Mouse (Mus musculus) frontal cortex, postnatal 36 days (tissue): ENCODE measurements at regions not wholly inside any gene's neighbourhood (a gene's known extent, or its start where the extent isn't known, plus 50 kb on each side); places are given as distances from the start of the nearest gene placed in this dataset.

Experiments used
- DNase-seq, 2 experiments: peaks; one replicate each; pipeline ENCODE4 v3.0.0; 2022; ENCODE audit warnings: low spot score in 2 of 2

GRCm38 (mm10) chr9:62220451-62220850, 61.6 kb downstream of the Spesp1 start:
- DNase-seq = peak; percentile 58 to 63

- no peak for DNase-seq
Observed at GRCm38 (mm10) chr9:62215151-62215859, 66.7 kb downstream of the Spesp1 start.

- no peak for DNase-seq
Observed at GRCm38 (mm10) chr9:62214546-62214945, 67.5 kb downstream of the Spesp1 start.

GRCm38 (mm10) chr9:62212615-62213014, 69.4 kb downstream of the Spesp1 start:
- DNase-seq = no peak

- DNase-seq = peak in 1 of 2 experiments; percentile 53
Observed at GRCm38 (mm10) chr9:62210815-62211214, 71.2 kb downstream of the Spesp1 start.

GRCm38 (mm10) chr9:62208436-62208835, 73.6 kb downstream of the Spesp1 start:
- DNase-seq = no peak

- no peak for DNase-seq
Observed at GRCm38 (mm10) chr9:62205264-62205663, 76.7 kb downstream of the Spesp1 start.

- DNase-seq = peak in 1 of 2 experiments; percentile 68
Observed at GRCm38 (mm10) chr9:62203556-62203955, 78.5 kb downstream of the Spesp1 start.

- DNase-seq = no peak
Observed at GRCm38 (mm10) chr9:62202331-62202730, 79.7 kb downstream of the Spesp1 start.

- no peak for DNase-seq
Observed at GRCm38 (mm10) chr9:62197486-62197885, 75.0 kb upstream of the Glce start.

GRCm38 (mm10) chr9:62192424-62192892, 70.0 kb upstream of the Glce start:
- no peak for DNase-seq

- no peak for DNase-seq
Observed at GRCm38 (mm10) chr9:62190474-62190873, 68.0 kb upstream of the Glce start.

- DNase-seq = no peak
Observed at GRCm38 (mm10) chr9:62188835-62189234, 66.4 kb upstream of the Glce start.

GRCm38 (mm10) chr9:62188379-62188778, 65.9 kb upstream of the Glce start:
- no peak for DNase-seq

- no peak for DNase-seq
Observed at GRCm38 (mm10) chr9:62186886-62187285, 64.4 kb upstream of the Glce start.

GRCm38 (mm10) chr9:62185516-62186280, 63.2 kb upstream of the Glce start:
- no peak for DNase-seq

GRCm38 (mm10) chr9:62181182-62181830, 58.9 kb upstream of the Glce start:
- DNase-seq = no peak

GRCm38 (mm10) chr9:62180456-62181181, 58.2 kb upstream of the Glce start:
- no peak for DNase-seq

GRCm38 (mm10) chr9:62174651-62175050, 52.2 kb upstream of the Glce start:
- no peak for DNase-seq
